Mouse (Mus musculus) midbrain, embryonic 14.5 days (tissue): ENCODE data around the gene Gins1. TPM values are rescaled to one million over a fixed set of nuclear protein-coding genes. Genes with fewer than 3 reads are reported as not detected.

Source experiments
- ATAC-seq: fragments of 200-750 bp; cut with Nextera tagmentation; 2 replicates; pipeline ENCODE4 v1.8.0; 2017; ENCODE audit warnings: moderate number of reproducible peaks, moderate library complexity; ENCODE audit not compliant: low FRiP score, low TSS enrichment
- DNase-seq: peaks from one replicate; pipeline ENCODE4 v3.0.0-alpha.2; 2015
- H3K27ac ChIP-seq: fragments of 300-500 bp; sonication (generic); replicated peaks from 2 replicates; pipeline ENCODE4 v1.5.1; 2014; ENCODE audit warnings: mild to moderate bottlenecking, low read depth, low read length, moderate library complexity
- H3K27me3 ChIP-seq: fragments of 300-500 bp; sonication (generic); 2 replicates; pipeline ENCODE4 v1.6.1; 2014; ENCODE audit warnings: low read length, control low read depth, mixed read lengths; ENCODE audit not compliant: control insufficient read depth, insufficient read depth
- H3K36me3 ChIP-seq: fragments of 300-500 bp; sonication (generic); 2 replicates; pipeline ENCODE4 v1.6.1; 2014; ENCODE audit warnings: low read length, control low read depth; ENCODE audit not compliant: control insufficient read depth, insufficient read depth
- H3K4me1 ChIP-seq: fragments of 300-500 bp; sonication (generic); 2 replicates; pipeline ENCODE4 v1.6.1; 2014; ENCODE audit warnings: mild to moderate bottlenecking, antibody characterized with exemption, low read length, control low read depth; ENCODE audit not compliant: control insufficient read depth, insufficient read depth
- H3K4me2 ChIP-seq: fragments of 300-500 bp; sonication (generic); 2 replicates; pipeline ENCODE4 v1.6.1; 2014; ENCODE audit warnings: mild to moderate bottlenecking, low read length, moderate library complexity
- H3K4me3 ChIP-seq: fragments of 300-500 bp; sonication (generic); replicated peaks from 2 replicates; pipeline ENCODE4 v1.5.1; 2014; ENCODE audit warnings: low read depth, low read length
- H3K9ac ChIP-seq: fragments of 300-500 bp; sonication (generic); replicated peaks from 2 replicates; pipeline ENCODE4 v1.6.1; 2014; ENCODE audit warnings: mild to moderate bottlenecking, low read length, moderate library complexity
- H3K9me3 ChIP-seq: fragments of 300-500 bp; sonication (generic); 2 replicates; pipeline ENCODE4 v1.6.1; 2016; ENCODE audit warnings: low read length, control low read depth, mixed read lengths; ENCODE audit not compliant: control insufficient read depth
- WGBS: fragments of 180-500 bp; shearing (Covaris S2); extraction: QIAGEN DNeasy Blood & Tissue Kit; methylation state at CpG from one replicate; pipeline ENCODE4 v1.1.7; 2014; 5-methylcytosine and 5-hydroxymethylcytosine counted together
- polyA plus RNA-seq: library from polyadenylated mRNA; unstranded; fragments of >200 nt; fragmentation: Nextera tagmentation; extraction: Ambion mirVana; gene quantifications from 2 replicates; pipeline ENCODE4 v1.2.1, GENCODE M21; 2014

Gene Gins1
- polyA plus RNA-seq, 1 experiment from 2014 or later, result 21.3 TPM

- no peak for DNase-seq
- Histone ChIP-seq H3K4me1 (no peaks in the 10 kb centered on the region), H3K4me2 (no peak overlapping the region), H3K4me3 (no peak overlapping the region), H3K9me3 (no peaks in the 10 kb centered on the region), H3K27ac (no peak overlapping the region), H3K9ac (no peak overlapping the region), H3K27me3 (no peaks in the 10 kb centered on the region), H3K36me3 (no peaks in the 10 kb centered on the region)
- 82% methylated on average over 4 of the region's 4 CpGs for WGBS
- no peak for ATAC-seq
Observed at GRCm38 (mm10) chr2:150877561-150877960, 27.6 kb upstream of the Gins1 start.

GRCm38 (mm10) chr2:150884075-150884778 is 21.0 kb upstream of the Gins1 start:
- H3K27me3 ChIP-seq, result no peaks in the 10 kb centered on the region
- peak; percentile 50; the same call in 1 of the 2 replicates for ATAC-seq
- H3K36me3 ChIP-seq, result no peaks in the 10 kb centered on the region

GRCm38 (mm10) chr2:150884779-150885110 is 20.5 kb upstream of the Gins1 start:
- ATAC-seq, result peak; percentile 48; the same call in 1 of the 2 replicates
- Histone ChIP-seq H3K9me3 (no peaks in the 10 kb centered on the region), H3K4me1 (no peaks in the 10 kb centered on the region), H3K27ac (no peak overlapping the region), H3K4me3 (no peak overlapping the region), H3K27me3 (no peaks in the 10 kb centered on the region), H3K36me3 (no peaks in the 10 kb centered on the region), H3K4me2 (no peak overlapping the region), H3K9ac (no peak overlapping the region)
- no peak for DNase-seq
- WGBS, result 100% methylated on average over 1 of the region's 1 CpGs

More at GRCm38 (mm10) chr2:150884075-150884778, 21.0 kb upstream of the Gins1 start:
- no peak for DNase-seq
- 94% methylated on average over 8 of the region's 8 CpGs for WGBS
- no peak overlapping the region for H3K4me3 ChIP-seq
- H3K4me2 ChIP-seq, result no peak overlapping the region
- H3K4me1 ChIP-seq, result no peaks in the 10 kb centered on the region
- H3K9me3 ChIP-seq, result no peaks in the 10 kb centered on the region
- H3K9ac ChIP-seq, result no peak overlapping the region
- no peak overlapping the region for H3K27ac ChIP-seq

GRCm38 (mm10) chr2:150885814-150886213 is 19.4 kb upstream of the Gins1 start:
- Histone ChIP-seq H3K36me3 (no peaks in the 10 kb centered on the region), H3K27me3 (no peaks in the 10 kb centered on the region), H3K4me3 (no peak overlapping the region), H3K4me2 (no peak overlapping the region), H3K9ac (no peak overlapping the region), H3K27ac (no peak overlapping the region), H3K9me3 (no peaks in the 10 kb centered on the region), H3K4me1 (no peaks in the 10 kb centered on the region)
- WGBS, result 96% methylated on average over 1 of the region's 1 CpGs
- no peak for DNase-seq
- ATAC-seq, result no peak

- H3K27ac ChIP-seq, result no peak overlapping the region
- DNase-seq, result no peak
- H3K4me2 ChIP-seq, result no peak overlapping the region
- no peak overlapping the region for H3K9ac ChIP-seq
- H3K27me3 ChIP-seq, result no peaks in the 10 kb centered on the region
- no peaks in the 10 kb centered on the region for H3K9me3 ChIP-seq
- ATAC-seq, result no peak
- H3K36me3 ChIP-seq, result no peaks in the 10 kb centered on the region
- H3K4me1 ChIP-seq, result no peaks in the 10 kb centered on the region
- no peak overlapping the region for H3K4me3 ChIP-seq
Observed at GRCm38 (mm10) chr2:150886315-150886714, 18.9 kb upstream of the Gins1 start.

GRCm38 (mm10) chr2:150887370-150887769 is 17.8 kb upstream of the Gins1 start:
- WGBS, result 86% methylated on average over 2 of the region's 2 CpGs
- Histone ChIP-seq H3K9ac (no peak overlapping the region), H3K27ac (no peak overlapping the region), H3K4me2 (no peak overlapping the region), H3K36me3 (no peaks in the 10 kb centered on the region), H3K4me3 (no peak overlapping the region), H3K9me3 (no peaks in the 10 kb centered on the region), H3K4me1 (no peaks in the 10 kb centered on the region), H3K27me3 (no peaks in the 10 kb centered on the region)
- DNase-seq (no peak), ATAC-seq (no peak)

- no peak overlapping the region for H3K4me3 ChIP-seq
- no peak overlapping the region for H3K4me2 ChIP-seq
- no peaks in the 10 kb centered on the region for H3K27me3 ChIP-seq
- no peak overlapping the region for H3K9ac ChIP-seq
- H3K4me1 ChIP-seq, result no peaks in the 10 kb centered on the region
- H3K27ac ChIP-seq, result no peak overlapping the region
- WGBS, result 94% methylated on average over 2 of the region's 2 CpGs
- no peak for DNase-seq
- H3K9me3 ChIP-seq, result no peaks in the 10 kb centered on the region
- ATAC-seq, result no peak
- no peaks in the 10 kb centered on the region for H3K36me3 ChIP-seq
Observed at GRCm38 (mm10) chr2:150894617-150895267, 10.5 kb upstream of the Gins1 start.

- Histone ChIP-seq H3K9ac (no peak overlapping the region), H3K27me3 (no peaks in the 10 kb centered on the region), H3K9me3 (no peaks in the 10 kb centered on the region), H3K36me3 (peaks cover 7% of the 10 kb centered on the region), H3K4me3 (no peak overlapping the region), H3K4me1 (no peaks in the 10 kb centered on the region), H3K4me2 (no peak overlapping the region), H3K27ac (no peak overlapping the region)
- no peak for DNase-seq
- ATAC-seq, result no peak
- WGBS, result 90% methylated on average over 7 of the region's 7 CpGs
Observed at GRCm38 (mm10) chr2:150895691-150896252, 9.4 kb upstream of the Gins1 start.

- Histone ChIP-seq H3K9me3 (no peaks in the 10 kb centered on the region), H3K27ac (no peak overlapping the region), H3K4me2 (no peak overlapping the region), H3K4me1 (peaks cover 19% of the 10 kb centered on the region), H3K27me3 (no peaks in the 10 kb centered on the region), H3K36me3 (peaks cover 7% of the 10 kb centered on the region), H3K9ac (no peak overlapping the region), H3K4me3 (no peak overlapping the region)
- ATAC-seq (no peak), DNase-seq (no peak)
- 95% methylated on average over 6 of the region's 6 CpGs for WGBS
Observed at GRCm38 (mm10) chr2:150900341-150900740, 4.9 kb upstream of the Gins1 start.
